Mouse (Mus musculus) cerebellum, postnatal 14 days (tissue): Measurements from ENCODE around the gene Gfra4.
A peak's percentile ranks its signal among the peaks of the same experiment; 100 is the strongest.

ENCODE experiments used
- DNase-seq, 2 experiments: peaks; one replicate each; pipeline ENCODE4 v3.0.0; 2021; ENCODE audit warnings: mixed read lengths in 2 of 2

The Gfra4 gene

GRCm38 (mm10) chr2:131042988-131043387 lies at the start of gene Gfra4:
Gene Gfra4 (minus strand): TSS chr2:131043088.
- DNase-seq: no peak

- no peak for DNase-seq
Measured at GRCm38 (mm10) chr2:131090852-131091251, 48.0 kb upstream of the Gfra4 start.

- no peak for DNase-seq
Measured at GRCm38 (mm10) chr2:131089634-131090033, 46.7 kb upstream of the Gfra4 start.

- DNase-seq: no peak
Measured at GRCm38 (mm10) chr2:131088581-131088980, 45.7 kb upstream of the Gfra4 start.

- DNase-seq: no peak
Measured at GRCm38 (mm10) chr2:131086667-131087390, 43.9 kb upstream of the Gfra4 start, which contains the start of gene Siglec1. Gene Siglec1 (minus strand): TSS chr2:131086765.

GRCm38 (mm10) chr2:131084206-131084605 lies 41.3 kb upstream of the Gfra4 start:
- DNase-seq: no peak

- DNase-seq: no peak
Measured at GRCm38 (mm10) chr2:131080507-131080906, 37.6 kb upstream of the Gfra4 start.

GRCm38 (mm10) chr2:131072536-131072935 lies 29.6 kb upstream of the Gfra4 start:
- DNase-seq: no peak

- DNase-seq: peak in 1 of 2 experiments; percentile 19
Measured at GRCm38 (mm10) chr2:131067481-131067880, 24.6 kb upstream of the Gfra4 start.

- DNase-seq: no peak
Measured at GRCm38 (mm10) chr2:131066342-131066741, 23.5 kb upstream of the Gfra4 start.

- no peak for DNase-seq
Measured at GRCm38 (mm10) chr2:131063404-131063864, 20.5 kb upstream of the Gfra4 start, which contains the start of gene Adam33. Gene Adam33 (minus strand): TSS chr2:131063814.

- DNase-seq: no peak
Measured at GRCm38 (mm10) chr2:131061607-131062006, 18.7 kb upstream of the Gfra4 start.

GRCm38 (mm10) chr2:131060784-131061183 lies 17.9 kb upstream of the Gfra4 start:
- DNase-seq: no peak

GRCm38 (mm10) chr2:131059781-131060540 lies 17.1 kb upstream of the Gfra4 start:
- DNase-seq: no peak

- peak in 1 of 2 experiments; percentile 46 for DNase-seq
Measured at GRCm38 (mm10) chr2:131059377-131059776, 16.5 kb upstream of the Gfra4 start.

GRCm38 (mm10) chr2:131058672-131059071 lies 15.8 kb upstream of the Gfra4 start:
- no peak for DNase-seq

- DNase-seq: peak in 1 of 2 experiments; percentile 33
Measured at GRCm38 (mm10) chr2:131056191-131056590, 13.3 kb upstream of the Gfra4 start.

- DNase-seq: peak in 1 of 2 experiments; percentile 76
Measured at GRCm38 (mm10) chr2:131055631-131056030, 12.7 kb upstream of the Gfra4 start.

- no peak for DNase-seq
Measured at GRCm38 (mm10) chr2:131054646-131055264, 11.9 kb upstream of the Gfra4 start.

GRCm38 (mm10) chr2:131053851-131054645 lies 11.2 kb upstream of the Gfra4 start:
- DNase-seq: no peak

GRCm38 (mm10) chr2:131052862-131053418 lies 10.1 kb upstream of the Gfra4 start:
- peak in 1 of 2 experiments; percentile 33 for DNase-seq

- no peak for DNase-seq
Measured at GRCm38 (mm10) chr2:131052043-131052442, 9.2 kb upstream of the Gfra4 start.
